Mouse (Mus musculus): ENCODE measurements at regions not wholly inside any gene's neighbourhood (a gene's known extent, or its start where the extent isn't known, plus 50 kb on each side); places are given as distances from the start of the nearest gene placed in this dataset.
A peak's percentile ranks its signal among the peaks of the same experiment; 100 is the strongest.

DNA sequence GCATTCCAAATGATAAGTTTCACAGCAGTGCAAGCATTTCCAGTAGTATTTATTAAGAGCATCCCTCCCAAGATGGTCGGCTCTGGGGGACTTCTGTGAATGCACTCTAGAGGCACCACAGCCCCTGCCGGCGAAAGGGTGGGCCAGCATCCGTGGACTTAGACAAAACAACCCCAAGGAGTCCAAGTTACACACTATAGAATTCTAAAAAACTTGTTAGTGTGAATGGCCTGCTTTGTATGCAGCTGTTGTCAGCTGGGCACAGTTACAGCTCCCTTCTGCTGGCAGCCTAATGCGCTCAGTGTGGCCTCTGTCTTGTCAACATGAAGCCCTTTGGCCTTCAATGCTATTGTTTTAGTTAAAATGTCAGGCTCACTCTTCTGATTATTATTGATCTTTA lies 181.5 kb downstream of the Tle3 start:
- intact Hi-C loops (cut with DNase I): no loop called here
- DNase-seq (ENCODE audit: low spot score in 2 of 2): no peak

DNA sequence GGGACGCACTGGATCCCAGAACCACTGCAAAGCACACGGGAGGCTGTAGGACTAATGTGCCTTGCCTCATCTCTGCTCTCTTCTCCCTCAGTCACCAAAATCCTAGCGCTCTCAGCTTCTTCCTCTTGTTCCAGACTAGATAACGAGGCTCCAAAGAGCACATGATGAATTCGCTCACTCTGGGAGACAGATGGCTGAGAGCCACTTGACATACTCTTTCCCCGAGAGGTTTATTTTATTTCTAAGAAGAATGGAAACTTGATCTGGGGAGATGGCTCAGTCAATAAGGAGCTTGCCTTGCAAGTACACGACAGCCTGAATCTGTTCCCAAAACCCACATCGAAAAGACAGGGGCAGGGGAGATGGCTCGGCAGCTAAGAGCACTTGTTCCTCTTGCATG lies 179.2 kb downstream of the Tle3 start:
- DNase-seq (ENCODE audit: low spot score in 2 of 2): no peak
- intact Hi-C loops (cut with DNase I): no loop called here

DNA sequence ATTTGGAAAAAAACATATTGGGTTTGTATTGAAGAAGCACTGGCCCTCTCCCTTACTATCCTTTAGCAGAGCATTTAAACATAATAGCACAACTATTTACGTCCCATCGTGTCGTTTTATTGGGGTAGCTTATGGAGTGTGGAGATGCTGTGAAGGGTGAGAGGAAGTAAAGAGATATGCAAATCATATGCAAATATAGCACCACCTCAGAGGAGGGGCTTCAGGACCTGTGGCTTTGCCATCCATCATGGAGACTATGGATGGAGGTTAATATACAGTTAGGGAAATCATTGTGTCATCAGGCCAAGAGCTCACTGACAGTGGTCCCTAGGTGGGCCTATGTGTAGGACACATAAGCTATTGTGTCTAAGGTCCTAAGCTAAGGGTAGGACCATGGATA lies 178.2 kb downstream of the Tle3 start:
- intact Hi-C loops (cut with DNase I): no loop called here
- DNase-seq (ENCODE audit: low spot score in 2 of 2): no peak

DNA sequence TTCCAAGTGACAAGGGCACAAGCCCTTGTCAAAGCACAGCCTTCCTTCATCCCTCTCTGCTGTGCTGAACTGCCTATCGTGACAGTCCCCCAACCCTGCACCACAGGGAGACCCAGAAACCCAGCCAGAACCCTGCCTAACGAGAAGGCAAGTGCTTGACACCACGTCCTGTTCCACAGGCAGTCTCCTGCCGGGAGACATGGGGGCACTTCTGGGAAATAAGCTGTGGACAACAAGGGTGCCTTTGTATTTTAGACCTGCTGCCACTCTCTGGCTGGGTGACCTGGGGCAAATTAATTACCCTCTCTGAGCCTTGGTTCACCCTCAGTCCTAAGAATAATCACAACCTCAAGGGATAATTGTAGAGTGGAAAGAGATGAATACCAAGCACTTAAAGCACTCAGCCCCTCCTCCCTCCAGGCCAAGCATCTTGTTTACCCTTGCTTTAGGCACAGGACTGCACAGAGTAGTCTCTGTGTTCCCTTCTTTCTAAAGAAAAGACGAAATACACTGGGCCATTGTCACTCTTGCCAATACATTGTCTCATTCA lies 177.6 kb downstream of the Tle3 start:
- intact Hi-C loops (cut with DNase I): no loop called here
- peak in 1 of 2 experiments; percentile 58 for DNase-seq (ENCODE audit: low spot score in 2 of 2)

DNA sequence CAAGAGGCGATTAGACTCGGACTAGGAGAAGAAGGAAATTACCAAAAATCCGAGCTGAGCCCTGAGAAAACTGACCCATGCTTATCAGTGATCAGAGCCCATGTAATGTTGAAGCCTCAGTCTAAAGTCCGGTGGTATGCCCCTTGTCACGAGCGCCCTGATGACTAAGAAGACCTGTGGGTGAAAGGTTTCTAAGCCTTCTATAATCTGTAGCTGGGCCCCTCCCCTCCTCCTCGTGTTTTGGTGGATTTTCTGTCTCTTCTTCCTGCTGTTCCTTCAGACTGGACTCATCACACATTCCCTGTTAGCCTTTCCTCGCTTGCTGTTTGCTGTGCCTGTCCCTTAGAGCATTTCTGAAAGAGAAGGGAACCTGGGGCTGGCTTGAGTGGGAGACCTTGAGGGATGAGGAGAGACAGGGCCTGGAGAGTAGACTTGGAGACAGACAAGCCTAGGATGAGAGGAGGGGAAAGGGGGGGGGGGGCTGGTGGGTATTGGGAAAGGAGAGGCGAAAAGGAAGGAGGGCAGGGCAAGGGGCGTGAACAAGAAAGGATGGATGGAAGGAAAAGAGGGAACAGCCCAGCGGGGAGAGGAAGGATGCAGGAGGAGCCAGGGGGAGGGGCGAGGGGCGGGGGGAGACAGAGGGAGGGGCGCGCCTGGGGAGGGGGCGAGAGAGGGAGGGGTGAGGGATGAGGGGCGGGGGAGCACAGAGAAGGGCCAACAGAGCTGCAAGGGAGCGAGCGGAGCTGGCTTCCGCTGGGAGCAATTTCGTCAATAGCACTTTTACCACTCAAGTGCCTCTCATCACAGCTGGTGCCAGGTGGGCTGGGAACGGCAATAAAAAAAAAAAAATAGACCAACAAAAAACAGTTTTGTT lies 165.4 kb downstream of the Tle3 start:
- intact Hi-C loops (cut with DNase I): no loop called here
- no peak for DNase-seq (ENCODE audit: low spot score in 2 of 2)

DNA sequence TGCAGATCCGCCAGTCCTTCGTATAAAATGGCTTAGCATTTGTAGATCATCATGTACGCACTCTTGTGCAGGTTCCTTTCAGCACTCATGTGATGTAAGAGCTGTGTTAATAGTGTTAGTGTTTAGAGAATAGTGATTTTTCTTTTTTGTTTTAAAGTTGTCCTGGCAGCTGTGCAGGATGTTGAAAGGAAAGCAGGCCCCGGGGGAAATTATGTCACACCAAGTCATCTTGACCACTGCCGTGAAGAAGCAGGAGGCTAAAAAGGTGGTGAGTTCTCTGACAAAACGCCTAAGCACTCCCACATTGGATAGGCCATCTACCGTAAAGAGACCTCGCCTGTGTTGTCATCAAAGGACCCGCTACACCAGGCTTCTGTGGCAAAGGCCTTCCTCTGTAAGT lies 161.1 kb downstream of the Tle3 start:
- no peak for DNase-seq (ENCODE audit: low spot score in 2 of 2)
- intact Hi-C loops (cut with DNase I): no loop called here

DNA sequence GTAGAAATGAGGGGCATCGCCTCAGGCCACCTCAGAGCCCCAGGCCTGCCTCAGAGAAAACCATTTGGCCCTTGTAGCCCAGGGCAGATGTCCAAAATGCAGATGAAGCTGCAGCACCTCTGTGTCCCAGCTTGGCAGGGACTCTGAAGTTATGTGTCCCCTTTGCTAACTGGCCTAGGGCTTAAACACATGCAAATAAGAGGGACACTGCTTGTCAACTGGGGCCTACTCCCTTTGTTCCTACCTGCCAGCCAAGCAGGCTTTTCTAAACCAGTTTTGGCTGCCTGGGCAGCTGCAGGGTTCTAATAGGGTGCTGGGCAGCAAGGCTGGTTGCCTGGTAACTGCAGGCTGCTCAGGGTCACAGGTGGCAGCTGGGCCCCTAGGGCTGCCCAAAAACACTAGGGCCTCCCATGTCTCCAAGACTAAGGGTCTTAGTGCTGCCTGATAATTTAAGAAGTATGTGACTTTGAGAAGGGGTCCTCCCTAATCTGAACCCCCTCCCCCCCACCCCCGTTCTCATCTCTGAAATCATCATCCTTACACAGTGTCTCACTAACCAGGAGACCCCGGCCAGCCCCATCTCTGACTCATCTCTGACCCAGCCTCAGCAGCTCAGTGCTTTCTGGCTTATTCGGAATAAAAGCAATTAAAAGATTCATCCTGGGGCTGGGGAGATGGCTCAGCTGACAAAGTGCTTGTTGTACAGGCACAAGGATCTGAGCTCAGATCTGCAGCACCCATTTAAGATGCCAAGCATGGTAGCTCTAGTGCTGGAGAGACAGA lies 158.3 kb downstream of the Tle3 start:
- peak; percentile 26 to 61 for DNase-seq (ENCODE audit: low spot score in 2 of 2)
- intact Hi-C loops (cut with DNase I): no loop called here

DNA sequence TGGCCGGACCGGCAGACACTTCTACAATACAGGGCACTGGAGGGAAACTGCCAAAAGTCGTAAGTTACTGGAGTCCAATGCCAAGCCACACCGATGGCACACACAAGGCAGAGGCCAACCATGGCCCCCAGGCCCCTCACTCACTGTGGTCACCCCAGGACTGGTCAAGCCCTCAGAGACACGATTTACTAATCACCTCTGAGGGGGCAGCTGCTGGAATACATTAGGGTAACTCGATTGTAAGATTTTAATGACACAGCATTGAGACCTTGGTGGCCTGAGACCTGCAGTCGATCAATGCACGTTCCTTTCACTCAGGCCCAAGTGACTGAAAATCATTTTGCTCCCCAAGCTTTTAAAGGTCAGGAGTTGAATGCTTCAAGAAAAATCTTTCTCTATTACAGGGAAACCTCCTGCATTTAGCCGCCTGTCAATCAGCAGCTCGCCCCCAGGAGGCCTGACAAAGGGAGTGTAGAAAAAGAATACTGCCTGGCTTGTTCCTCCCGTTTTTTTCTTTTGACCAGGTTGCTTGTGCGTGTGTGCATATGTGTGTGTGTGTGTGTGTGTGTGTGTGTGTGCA lies 156.2 kb downstream of the Tle3 start:
- intact Hi-C loops (cut with DNase I): loop anchor here (5.0 kb wide), 1 partner anchor 49 kb away; no protein-coding TSS in a partner anchor

DNA sequence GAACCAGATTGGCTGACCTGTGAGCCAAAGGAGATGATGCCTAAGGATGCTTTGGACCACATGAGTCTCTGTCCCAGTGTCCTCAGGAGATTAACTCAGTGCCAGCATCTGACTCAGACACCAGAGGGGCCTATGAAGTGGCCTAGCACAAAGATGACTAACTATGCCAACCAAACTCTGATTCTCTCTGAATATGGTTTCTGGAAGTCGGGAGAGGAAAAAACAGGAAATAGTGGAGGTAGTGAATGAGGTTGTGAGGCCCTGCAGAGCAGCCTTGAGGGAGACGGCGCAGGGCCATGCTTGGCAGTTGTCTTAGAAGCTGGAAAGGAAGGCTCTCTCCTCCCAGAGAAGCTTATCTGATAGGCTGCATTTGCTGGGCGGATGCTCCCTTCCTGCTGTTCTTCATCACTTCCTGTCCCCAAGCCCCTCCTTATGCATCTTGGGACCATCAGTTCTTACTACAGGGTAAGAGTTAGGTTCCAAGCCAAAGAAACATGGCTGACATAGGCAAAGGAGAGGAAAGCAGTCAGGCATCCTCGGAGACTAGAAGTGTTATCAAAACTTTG lies 155.4 kb downstream of the Tle3 start:
- DNase-seq (ENCODE audit: low spot score in 2 of 2): no peak
- intact Hi-C loops (cut with DNase I): loop anchor here (5.0 kb wide), 1 partner anchor 50 kb away; no protein-coding TSS in a partner anchor

More for the DNA sequence above, 156.2 kb downstream of the Tle3 start:
- no peak for DNase-seq (ENCODE audit: low spot score in 2 of 2)

DNA sequence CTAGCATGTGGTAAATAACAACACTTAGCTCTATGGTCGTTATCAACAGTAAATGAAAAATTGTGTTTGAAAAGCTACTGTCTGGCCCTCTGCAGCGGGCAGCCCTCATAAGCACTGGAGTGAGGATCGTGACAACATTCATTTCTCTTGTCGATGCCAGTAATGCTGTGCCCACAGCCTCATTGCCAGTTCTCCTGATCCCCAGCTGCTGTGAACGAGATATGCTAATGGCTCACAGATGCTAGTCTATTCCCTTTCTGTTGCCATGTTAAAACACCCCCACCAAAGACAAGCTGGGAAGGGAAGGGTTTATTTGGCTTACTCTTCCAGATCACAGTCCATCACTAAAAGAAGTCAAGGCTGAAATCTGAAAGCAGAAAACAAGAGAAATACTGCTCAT lies 148.0 kb downstream of the Tle3 start:
- intact Hi-C loops (cut with DNase I): no loop called here
- no peak for DNase-seq (ENCODE audit: low spot score in 2 of 2)

DNA sequence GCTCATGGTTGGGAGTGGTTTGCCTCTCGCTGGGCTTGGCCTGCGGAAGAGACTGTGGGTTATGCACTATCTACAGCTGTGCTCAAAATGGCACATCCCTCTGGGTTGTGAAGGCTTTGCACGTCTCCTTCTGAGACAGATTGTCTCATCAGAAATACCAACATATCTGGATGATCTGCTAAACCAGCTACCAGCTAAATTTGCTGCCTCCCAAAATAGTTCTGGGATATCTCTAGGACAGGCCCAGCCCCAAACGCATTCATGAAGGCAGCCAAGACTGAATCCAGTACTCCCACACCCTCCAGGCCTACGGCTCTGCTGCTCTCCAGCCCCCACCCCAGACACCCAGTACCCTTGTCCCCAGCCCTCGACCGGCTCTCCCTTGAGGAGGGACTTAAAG lies 145.7 kb downstream of the Tle3 start:
- peak; percentile 61 to 67 for DNase-seq (ENCODE audit: low spot score in 2 of 2)
- intact Hi-C loops (cut with DNase I): no loop called here

DNA sequence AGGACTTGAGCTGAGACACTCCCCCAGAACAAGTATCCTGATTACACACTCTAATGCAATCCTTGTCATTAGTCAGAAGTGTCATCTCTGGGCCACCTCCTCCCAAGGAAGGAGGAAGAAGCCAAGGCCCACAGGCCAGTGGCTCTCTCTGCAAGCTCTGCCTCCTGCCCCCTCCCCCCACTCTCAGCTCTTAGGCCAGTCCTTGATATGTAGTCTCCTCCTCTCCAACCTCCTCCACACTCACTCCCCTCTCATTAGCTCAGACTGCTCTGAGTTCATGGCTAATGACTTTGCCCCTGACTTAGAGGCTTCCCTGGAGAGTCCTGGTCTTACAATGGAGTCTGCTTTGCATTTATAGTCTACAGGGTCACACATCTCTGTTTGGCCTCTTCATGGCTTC lies 139.3 kb downstream of the Tle3 start:
- no peak for DNase-seq (ENCODE audit: low spot score in 2 of 2)
- intact Hi-C loops (cut with DNase I): no loop called here

DNA sequence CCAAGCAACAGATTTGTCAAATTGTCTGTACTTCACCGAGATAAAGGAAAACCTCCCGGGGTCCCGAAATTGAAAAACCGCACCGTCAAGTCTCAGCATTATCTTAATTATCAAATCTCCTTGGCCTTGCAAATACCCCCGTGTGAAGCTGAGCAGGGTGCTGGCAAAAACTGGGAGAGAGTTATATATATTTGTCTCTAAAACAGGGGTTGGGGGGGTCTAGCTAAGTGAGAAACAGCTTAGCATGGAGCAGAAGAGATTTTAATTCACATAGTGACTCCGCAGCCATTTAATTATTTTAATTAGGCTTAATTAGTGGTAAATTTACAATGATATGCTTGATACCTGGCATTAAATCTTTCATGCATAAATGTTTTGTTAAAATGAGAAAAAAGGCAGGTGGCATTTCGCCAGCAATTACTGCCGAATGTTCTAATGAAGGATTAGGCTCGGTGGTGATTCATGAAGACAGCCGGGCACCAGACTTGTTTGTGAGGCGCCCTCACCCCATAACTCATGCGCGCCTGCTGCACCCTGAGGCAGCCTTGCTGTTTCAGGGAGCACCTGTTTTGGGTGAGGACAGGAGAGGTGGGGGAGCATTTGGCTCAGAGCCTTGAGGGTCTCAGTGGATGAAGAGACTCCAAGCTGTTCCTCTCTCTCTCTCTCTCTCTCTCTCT lies 138.2 kb downstream of the Tle3 start:
- intact Hi-C loops (cut with DNase I): no loop called here
- DNase-seq (ENCODE audit: low spot score in 2 of 2): peak; percentile 23 to 41

DNA sequence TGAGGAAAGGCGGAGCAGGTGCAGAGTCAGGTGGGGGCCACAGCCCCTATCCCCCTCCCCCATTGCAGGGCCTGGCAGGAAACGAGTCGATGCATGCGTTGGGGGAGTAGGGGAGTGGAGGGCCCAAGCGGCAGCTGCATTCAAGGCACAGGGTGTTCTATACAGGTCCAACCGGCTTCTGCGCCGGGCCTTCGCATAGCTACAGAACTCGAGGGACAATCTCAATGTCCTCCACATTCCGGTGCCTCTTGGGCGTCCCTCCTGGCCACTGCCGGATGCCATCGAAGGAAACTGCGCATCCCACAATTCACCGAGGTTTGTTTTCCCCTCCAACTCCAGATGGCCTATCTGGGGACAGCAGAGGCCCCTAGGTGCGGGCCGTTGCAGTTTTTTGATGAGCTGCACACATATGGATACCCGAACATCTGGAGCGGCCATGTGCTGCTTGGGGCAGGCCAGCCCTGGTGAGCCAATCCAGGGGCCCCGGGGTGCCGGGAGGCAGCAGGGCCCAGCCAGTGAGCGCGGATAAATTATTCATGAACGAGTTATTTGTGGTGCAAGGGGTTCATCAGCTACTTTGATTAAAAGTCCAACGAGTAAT lies 137.5 kb downstream of the Tle3 start:
- no peak for DNase-seq (ENCODE audit: low spot score in 2 of 2)
- intact Hi-C loops (cut with DNase I): no loop called here

DNA sequence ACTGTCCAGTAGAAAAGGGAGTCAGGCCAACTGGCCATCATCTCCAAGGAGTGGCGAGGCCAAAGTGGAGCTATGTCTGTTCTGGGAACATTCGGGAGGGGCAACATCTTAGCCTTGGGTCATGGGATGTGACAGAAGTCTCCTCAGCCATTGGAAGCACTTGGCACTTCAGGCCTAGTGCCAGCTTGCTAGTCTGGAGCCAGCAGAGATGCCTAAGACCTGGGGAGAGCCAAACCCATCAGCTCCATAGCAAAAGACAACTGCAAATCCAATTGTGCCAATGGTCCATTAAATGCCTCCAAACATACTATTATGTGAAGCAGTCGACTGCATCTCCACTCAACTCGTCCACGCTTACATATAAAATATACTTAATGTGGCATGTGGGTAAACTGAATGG lies 136.9 kb downstream of the Tle3 start:
- intact Hi-C loops (cut with DNase I): no loop called here

DNA sequence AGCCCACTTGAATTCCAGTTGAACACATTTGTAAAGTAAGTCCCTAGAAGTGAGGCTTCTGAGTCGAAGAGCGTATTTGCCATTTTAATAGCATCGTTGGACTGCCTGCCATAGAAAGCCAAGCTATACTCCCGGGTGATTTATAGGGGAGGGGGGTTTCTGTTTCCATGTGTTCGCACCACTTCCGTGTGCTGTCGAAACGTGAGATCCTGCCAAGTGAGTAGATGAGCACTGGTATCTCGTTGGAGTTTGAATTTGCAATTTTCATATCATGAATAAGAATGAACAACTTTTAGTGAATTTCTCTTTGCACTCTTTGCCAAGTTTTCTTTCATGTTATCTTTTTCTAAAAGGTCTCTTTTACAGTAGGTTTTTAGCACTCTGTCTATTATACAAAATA lies 128.7 kb downstream of the Tle3 start:
- intact Hi-C loops (cut with DNase I): no loop called here
- DNase-seq (ENCODE audit: low spot score in 2 of 2): no peak

More for the DNA sequence above, 136.9 kb downstream of the Tle3 start:
- no peak for DNase-seq (ENCODE audit: low spot score in 2 of 2)

DNA sequence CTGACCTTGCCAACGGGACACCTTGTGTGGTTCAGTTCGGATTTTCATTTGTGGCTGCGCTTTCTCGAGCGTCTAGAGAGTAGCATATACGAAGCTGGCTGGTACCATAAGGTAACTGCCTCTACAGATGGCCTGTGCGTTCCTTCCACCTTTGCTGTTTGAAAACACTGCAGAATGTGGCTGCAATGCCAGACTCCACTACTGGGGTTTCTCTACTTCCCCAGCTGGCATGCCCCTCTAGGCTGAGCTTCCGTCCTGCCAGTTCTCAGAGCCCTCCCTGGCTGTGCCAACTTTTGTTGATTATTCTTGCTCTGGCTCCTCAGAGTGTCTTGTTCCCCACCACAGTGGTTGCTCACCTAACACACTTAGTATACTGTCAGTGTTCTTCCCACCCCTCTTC lies 120.7 kb downstream of the Tle3 start:
- DNase-seq (ENCODE audit: low spot score in 2 of 2): no peak
- intact Hi-C loops (cut with DNase I): loop anchor here (10.0 kb wide), 1 partner anchor 202 kb away; no protein-coding TSS in a partner anchor

DNA sequence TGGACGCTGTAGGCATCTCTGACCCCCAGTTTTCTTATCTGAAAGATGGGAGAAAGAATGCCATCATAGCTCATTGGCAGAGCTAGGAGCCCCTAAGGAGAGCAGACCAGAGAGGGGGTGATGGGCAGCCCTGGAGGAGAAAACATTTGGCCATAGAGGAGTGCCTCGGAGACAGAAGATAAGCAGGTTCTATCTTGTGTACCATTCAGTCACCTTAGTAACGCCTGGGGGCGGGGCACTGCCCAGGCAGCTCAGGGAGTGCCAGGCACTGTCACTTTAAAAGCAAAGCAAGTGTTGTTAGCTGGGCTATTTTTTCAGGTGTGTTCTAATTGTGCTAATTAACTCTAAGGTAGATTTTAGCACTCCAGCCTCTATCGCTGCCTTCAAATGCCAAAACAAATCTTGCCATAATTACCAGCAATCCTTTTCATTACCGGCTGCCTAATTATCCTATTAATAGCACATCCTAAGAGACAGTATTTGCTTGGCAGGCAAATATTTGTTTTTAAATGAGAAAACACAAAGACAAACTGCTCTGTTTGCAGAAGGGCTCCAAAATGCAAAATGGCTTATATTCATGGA lies 119.1 kb downstream of the Tle3 start:
- no peak for DNase-seq (ENCODE audit: low spot score in 2 of 2)
- intact Hi-C loops (cut with DNase I): loop anchor here (10.0 kb wide), 1 partner anchor 204 kb away; no protein-coding TSS in a partner anchor

Data from left cerebral cortex, postnatal 14 days (tissue).